Mouse (Mus musculus): ENCODE results near the gene D930048N14Rik.
A peak's percentile ranks its signal among the peaks of the same experiment; 100 is the strongest.
"Not testable (repeated sequence)": the region's sequence is repeated elsewhere in the genome, so short reads cannot be mapped to it uniquely, and the experiment has no call there.

Gene D930048N14Rik

GRCm38 (mm10) chr11:51652889-51653418 lies 2.2 kb downstream of the D930048N14Rik start:
- DNase-seq (ENCODE audit: low read depth, low spot score): no peak

GRCm38 (mm10) chr11:51653736-51654135 lies 3.0 kb downstream of the D930048N14Rik start:
- no peak for DNase-seq (ENCODE audit: low read depth, low spot score)

GRCm38 (mm10) chr11:51654891-51655290 lies 4.1 kb downstream of the D930048N14Rik start:
- no peak for DNase-seq (ENCODE audit: low read depth, low spot score)

- no peak for DNase-seq (ENCODE audit: low read depth, low spot score)
Observed at GRCm38 (mm10) chr11:51656798-51657521, 6.2 kb downstream of the D930048N14Rik start.

- no peak for DNase-seq (ENCODE audit: low read depth, low spot score)
Observed at GRCm38 (mm10) chr11:51658291-51658690, 7.5 kb downstream of the D930048N14Rik start.

GRCm38 (mm10) chr11:51658705-51659104 lies 8.0 kb downstream of the D930048N14Rik start:
- DNase-seq (ENCODE audit: low read depth, low spot score): no peak

- no peak for DNase-seq (ENCODE audit: low read depth, low spot score)
Observed at GRCm38 (mm10) chr11:51661867-51662365, 11.2 kb downstream of the D930048N14Rik start.

- no peak for DNase-seq (ENCODE audit: low read depth, low spot score)
Observed at GRCm38 (mm10) chr11:51662632-51663031, 11.9 kb downstream of the D930048N14Rik start.

GRCm38 (mm10) chr11:51664747-51665146 lies 14.0 kb downstream of the D930048N14Rik start:
- not testable (repeated sequence) for DNase-seq (ENCODE audit: low read depth, low spot score)

- no peak for DNase-seq (ENCODE audit: low read depth, low spot score)
Observed at GRCm38 (mm10) chr11:51670846-51671245, 20.1 kb downstream of the D930048N14Rik start.

GRCm38 (mm10) chr11:51671376-51671775 lies 20.6 kb downstream of the D930048N14Rik start:
- DNase-seq (ENCODE audit: low read depth, low spot score): no peak

- DNase-seq (ENCODE audit: low read depth, low spot score): no peak
Observed at GRCm38 (mm10) chr11:51673291-51673690, 22.5 kb downstream of the D930048N14Rik start.

GRCm38 (mm10) chr11:51675386-51675785 lies 24.6 kb downstream of the D930048N14Rik start:
- no peak for DNase-seq (ENCODE audit: low read depth, low spot score)

- no peak for DNase-seq (ENCODE audit: low read depth, low spot score)
Observed at GRCm38 (mm10) chr11:51677737-51678418, 27.1 kb downstream of the D930048N14Rik start.

- no peak for DNase-seq (ENCODE audit: low read depth, low spot score)
Observed at GRCm38 (mm10) chr11:51679466-51679865, 28.7 kb downstream of the D930048N14Rik start.

- DNase-seq (ENCODE audit: low read depth, low spot score): peak; percentile 80
Observed at GRCm38 (mm10) chr11:51681324-51681975, 30.7 kb downstream of the D930048N14Rik start.

- no peak for DNase-seq (ENCODE audit: low read depth, low spot score)
Observed at GRCm38 (mm10) chr11:51681976-51682374, 31.2 kb downstream of the D930048N14Rik start.

- DNase-seq (ENCODE audit: low read depth, low spot score): peak; percentile 100
Observed at GRCm38 (mm10) chr11:51688330-51689328, 37.9 kb downstream of the D930048N14Rik start, which contains the start of gene 0610009B22Rik. 0610009B22Rik (minus strand) TSS chr11:51688874.

- no peak for DNase-seq (ENCODE audit: low read depth, low spot score)
Observed at GRCm38 (mm10) chr11:51689343-51689742, 38.6 kb downstream of the D930048N14Rik start.

GRCm38 (mm10) chr11:51690597-51690996 lies 39.8 kb downstream of the D930048N14Rik start:
- DNase-seq (ENCODE audit: low read depth, low spot score): not testable (repeated sequence)

GRCm38 (mm10) chr11:51694984-51695383 lies 44.2 kb downstream of the D930048N14Rik start:
- DNase-seq (ENCODE audit: low read depth, low spot score): no peak
